Mouse (Mus musculus) stomach, postnatal 0 days (tissue): ENCODE measurements around the gene Gnb1l.

ENCODE experiments used
- CTCF ChIP-seq: IDR thresholded peaks from 2 replicates; pipeline ENCODE4 v1.5.1; 2016; ENCODE audit warnings: antibody characterized with exemption, low read depth, mild to moderate bottlenecking, moderate library complexity
- EP300 ChIP-seq: optimal IDR thresholded peaks from 2 replicates; pipeline ENCODE3; 2016; ENCODE audit warnings: antibody characterized with exemption

DNA sequence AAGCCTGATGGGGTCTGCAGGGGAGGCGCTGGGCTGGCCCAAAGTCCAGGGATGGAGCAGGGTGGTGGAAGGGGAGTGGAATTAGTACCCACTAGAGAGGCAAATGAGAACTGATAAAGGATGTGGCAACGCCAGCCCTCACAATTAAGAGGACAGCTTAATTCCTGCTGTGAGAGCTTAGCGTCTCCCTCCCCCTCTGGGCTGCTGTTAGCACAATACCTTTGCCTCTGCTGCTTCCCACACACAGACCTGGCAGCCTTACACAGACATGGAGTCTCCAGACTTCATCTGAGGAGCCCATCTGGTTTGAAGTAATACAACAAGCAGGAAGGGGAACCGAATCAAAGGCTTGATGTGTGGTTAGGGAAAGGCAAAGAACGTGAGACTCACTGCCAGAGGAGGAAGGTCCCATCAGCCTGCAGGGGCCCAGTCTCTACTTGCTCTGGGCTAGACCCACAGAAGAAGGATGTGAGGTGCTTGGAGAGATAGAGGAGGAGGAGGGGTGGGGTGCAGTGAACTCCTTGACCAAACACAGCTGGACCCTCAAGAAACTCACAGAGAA, 79.2 kb downstream of the Gnb1l start:
- no peak for TF ChIP-seq CTCF
- no peak for TF ChIP-seq EP300
